Mouse (Mus musculus) stomach, embryonic 15.5 days (tissue): ENCODE data around the gene Rpp30. TPM values are rescaled to one million over a fixed set of nuclear protein-coding genes. Genes with fewer than 3 reads are reported as not detected.
A peak's percentile ranks its signal among the peaks of the same experiment; 100 is the strongest.

Experiments used
- ATAC-seq: fragments of 200-750 bp; cut with Nextera tagmentation; 2 replicates; pipeline ENCODE4 v1.8.0; 2017; ENCODE audit warnings: low read depth, moderate number of reproducible peaks, moderate TSS enrichment; ENCODE audit not compliant: insufficient read depth, low FRiP score
- H3K27ac ChIP-seq: fragments of 300-500 bp; sonication (generic); 2 replicates; pipeline ENCODE4 v1.5.1; 2015; ENCODE audit warnings: mild to moderate bottlenecking, inconsistent platforms
- H3K27me3 ChIP-seq: fragments of 300-500 bp; sonication (generic); replicated peaks from 2 replicates; pipeline ENCODE4 v1.6.1; 2015; ENCODE audit warnings: inconsistent platforms
- H3K36me3 ChIP-seq: fragments of 300-500 bp; sonication (generic); 2 replicates; pipeline ENCODE4 v1.6.1; 2015; ENCODE audit warnings: inconsistent platforms
- H3K4me1 ChIP-seq: fragments of 300-500 bp; sonication (generic); 2 replicates; pipeline ENCODE4 v1.6.1; 2015; ENCODE audit warnings: inconsistent platforms
- H3K4me2 ChIP-seq: fragments of 300-500 bp; sonication (generic); 2 replicates; pipeline ENCODE4 v1.6.1; 2015; ENCODE audit warnings: mild to moderate bottlenecking, inconsistent platforms
- H3K4me3 ChIP-seq: fragments of 300-500 bp; sonication (generic); replicated peaks from 2 replicates; pipeline ENCODE4 v1.5.1; 2015; ENCODE audit warnings: inconsistent platforms
- H3K9ac ChIP-seq: fragments of 300-500 bp; sonication (generic); 2 replicates; pipeline ENCODE4 v1.6.1; 2015; ENCODE audit warnings: inconsistent platforms
- H3K9me3 ChIP-seq: fragments of 300-500 bp; sonication (generic); 2 replicates; pipeline ENCODE4 v1.6.1; 2016; ENCODE audit warnings: inconsistent platforms
- WGBS: fragments of 180-500 bp; shearing (Covaris S2); methylation state at CpG from one replicate; pipeline ENCODE4 v1.1.7; 2015; 5-methylcytosine and 5-hydroxymethylcytosine counted together
- polyA plus RNA-seq: library from polyadenylated mRNA; unstranded; fragments of >200 nt; fragmentation: Nextera tagmentation; extraction: Ambion mirVana; gene quantifications from 2 replicates; pipeline ENCODE4 v1.2.1, GENCODE M21; 2015

Gene Rpp30
- polyA plus RNA-seq, 1 experiment from 2014 or later, result 60.3 TPM

DNA sequence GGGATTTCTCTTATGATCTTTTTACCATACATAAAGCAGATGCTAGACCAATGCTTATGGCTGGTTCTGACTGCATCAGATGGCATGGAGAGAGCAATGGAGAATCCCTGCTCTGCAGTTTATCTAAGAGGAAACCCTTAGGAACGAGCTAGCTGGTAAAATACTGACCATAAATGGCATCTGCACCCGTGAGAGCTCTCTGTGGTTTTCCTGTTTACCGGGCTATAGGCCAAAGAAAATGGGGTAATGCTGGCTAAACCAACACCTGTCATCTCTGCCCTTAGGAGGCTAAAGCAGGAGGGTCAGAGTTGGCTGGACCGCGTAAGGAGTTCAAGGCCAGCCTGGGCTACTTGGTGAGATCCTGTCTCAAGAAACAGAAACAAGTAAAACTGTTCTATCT, 20.4 kb downstream of the Rpp30 start:
- ATAC-seq, result no peak
- 83% methylated on average over 5 of the region's 5 CpGs for WGBS
- peaks cover 13% of the 10 kb centered on the region; the same call in 1 of the 2 replicates for H3K36me3 ChIP-seq

DNA sequence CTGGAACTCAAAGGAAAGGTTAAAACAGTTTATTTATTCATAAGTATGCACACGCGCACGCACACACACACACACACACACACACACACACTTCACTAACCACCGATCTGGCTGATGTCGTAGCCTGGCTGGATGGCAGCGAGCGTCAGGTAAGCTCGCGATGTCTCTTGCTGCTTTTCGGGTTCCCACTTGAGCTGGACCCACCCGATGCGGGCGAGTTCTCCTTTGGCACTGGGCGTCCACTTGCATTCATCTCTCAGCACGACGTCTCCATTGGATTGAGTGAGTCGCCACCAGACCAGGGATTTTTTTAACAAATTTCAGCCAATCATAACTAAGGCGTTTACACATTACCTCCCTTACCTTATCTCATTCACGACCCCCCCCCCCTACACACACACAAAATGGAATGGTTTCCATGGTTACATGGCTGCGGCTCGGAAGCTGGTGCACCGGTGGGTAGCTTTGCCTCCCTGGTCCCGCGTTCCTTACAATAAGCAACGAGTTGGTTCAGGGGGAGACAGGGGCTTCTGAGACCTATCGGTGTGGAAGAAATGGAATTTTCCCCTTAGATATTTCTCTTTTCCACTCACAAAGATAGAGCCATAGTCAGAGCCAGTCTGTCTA, 25.9 kb downstream of the Rpp30 start:
- H3K4me3 ChIP-seq, result no peak overlapping the region
- no peaks in the 10 kb centered on the region for H3K36me3 ChIP-seq
- no peak overlapping the region for H3K27ac ChIP-seq
- no peak overlapping the region for H3K9ac ChIP-seq
- no peak for ATAC-seq
- H3K4me2 ChIP-seq, result no peak overlapping the region
- H3K27me3 ChIP-seq, result 0 out of 2 replicates have a peak, but pooled peaks cover 3% of the 10 kb centered on the region
- 73% methylated on average over 26 of the region's 26 CpGs for WGBS
- H3K9me3 ChIP-seq, result no peaks in the 10 kb centered on the region
- no peaks in the 10 kb centered on the region for H3K4me1 ChIP-seq

More for the DNA sequence above, 20.4 kb downstream of the Rpp30 start:
- no peaks in the 10 kb centered on the region for H3K27me3 ChIP-seq
- H3K4me1 ChIP-seq, result no peaks in the 10 kb centered on the region
- no peak overlapping the region for H3K27ac ChIP-seq
- no peak overlapping the region for H3K9ac ChIP-seq
- no peak overlapping the region for H3K4me3 ChIP-seq
- H3K4me2 ChIP-seq, result no peak overlapping the region
- no peaks in the 10 kb centered on the region for H3K9me3 ChIP-seq

DNA sequence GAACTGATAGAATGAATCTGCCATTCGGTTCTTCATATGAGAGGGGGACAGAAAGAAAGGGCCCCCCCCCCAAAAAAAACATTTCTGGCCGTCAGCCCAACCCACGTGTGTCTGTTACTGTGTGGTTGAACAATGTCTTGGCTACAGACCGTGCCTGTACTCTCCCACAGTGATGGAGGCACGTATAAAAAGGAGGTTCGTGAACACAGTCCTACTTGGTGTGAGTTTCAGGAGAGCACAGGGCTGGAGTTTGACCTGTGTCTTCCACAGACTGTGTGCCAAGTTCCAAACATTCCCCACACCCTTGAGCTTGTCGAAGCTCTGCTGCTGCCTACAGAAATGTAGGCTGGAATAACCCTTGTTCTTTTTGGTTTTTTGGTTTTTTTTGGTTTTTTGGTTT, 26.9 kb downstream of the Rpp30 start:
- no peak overlapping the region for H3K9ac ChIP-seq
- no peaks in the 10 kb centered on the region for H3K4me1 ChIP-seq
- H3K27me3 ChIP-seq, result 0 out of 2 replicates have a peak, but pooled peaks cover 3% of the 10 kb centered on the region

DNA sequence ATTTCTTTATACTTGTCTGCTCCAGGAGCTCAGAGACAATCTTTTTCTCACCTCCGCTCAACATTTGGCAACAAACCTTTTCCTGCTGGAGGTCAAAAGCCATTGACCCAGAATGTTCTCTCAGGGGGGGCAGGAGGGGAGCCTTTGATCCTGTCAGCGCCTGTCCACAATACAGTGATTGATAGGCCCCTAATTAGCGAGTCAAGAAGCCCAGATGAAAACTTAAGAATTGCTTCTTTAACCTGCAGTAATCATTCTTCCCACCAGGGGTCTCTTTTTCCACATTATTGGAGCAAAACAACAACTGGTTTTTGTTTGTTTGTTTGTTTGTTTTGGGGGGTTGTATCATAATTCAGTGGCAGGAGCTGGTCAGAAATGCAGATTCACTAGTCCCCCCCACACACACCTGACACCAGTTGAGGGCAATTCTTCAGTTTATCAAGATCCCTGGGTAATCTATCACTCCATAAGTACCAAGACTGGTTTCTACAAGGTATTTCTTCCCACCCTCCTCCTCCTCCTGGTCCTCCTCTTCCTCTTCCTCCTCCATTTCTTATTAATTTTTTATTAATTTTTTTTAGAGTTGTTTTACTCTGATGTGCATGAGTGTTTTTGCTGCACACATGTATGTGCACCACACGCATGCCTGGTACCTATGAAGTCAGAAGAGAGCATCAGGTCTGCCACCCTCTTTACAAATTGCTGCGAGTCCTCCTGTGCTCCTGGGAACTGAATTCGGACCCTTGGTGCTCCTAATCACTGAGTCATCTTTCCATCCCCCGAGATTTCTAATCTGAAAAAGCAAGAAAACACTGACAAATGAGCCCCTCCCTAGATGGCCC, 27.8 kb downstream of the Rpp30 start:
- no peaks in the 10 kb centered on the region for H3K4me1 ChIP-seq
- ATAC-seq, result no peak
- no peaks in the 10 kb centered on the region for H3K9me3 ChIP-seq
- no peak overlapping the region for H3K4me2 ChIP-seq
- H3K27ac ChIP-seq, result no peak overlapping the region
- no peaks in the 10 kb centered on the region for H3K36me3 ChIP-seq
- 30% methylated on average over 7 of the region's 7 CpGs for WGBS
- 0 out of 2 replicates have a peak, but pooled peaks cover 3% of the 10 kb centered on the region for H3K27me3 ChIP-seq
- no peak overlapping the region for H3K4me3 ChIP-seq
- H3K9ac ChIP-seq, result no peak overlapping the region

More for the DNA sequence above, 26.9 kb downstream of the Rpp30 start:
- H3K27ac ChIP-seq, result no peak overlapping the region
- WGBS, result 44% methylated on average over 7 of the region's 7 CpGs
- H3K36me3 ChIP-seq, result no peaks in the 10 kb centered on the region
- no peak overlapping the region for H3K4me2 ChIP-seq
- no peaks in the 10 kb centered on the region for H3K9me3 ChIP-seq
- 0 out of 2 replicates have a peak, but pooled peaks have one; percentile 53 for ATAC-seq
- H3K4me3 ChIP-seq, result no peak overlapping the region

DNA sequence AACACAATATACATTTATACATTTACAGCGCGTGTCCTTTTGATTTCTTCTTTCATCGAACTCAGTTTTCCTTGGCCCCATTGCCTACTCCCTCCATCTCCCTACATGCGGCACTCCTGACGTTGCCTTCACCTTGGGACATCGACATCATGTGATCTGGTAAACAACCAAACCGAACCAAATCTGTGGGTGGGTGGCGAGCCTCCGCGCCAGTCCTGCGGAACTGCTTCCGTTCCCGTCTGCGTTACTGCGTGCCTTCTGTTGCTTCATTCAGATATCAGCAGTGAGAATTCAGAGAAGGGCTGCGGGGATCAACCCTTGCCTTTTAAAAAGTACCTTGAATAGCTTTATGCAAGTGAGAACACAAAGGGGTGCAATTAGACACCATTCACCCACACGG, 28.5 kb downstream of the Rpp30 start:
- no peak overlapping the region for H3K4me2 ChIP-seq
- 0 out of 2 replicates have a peak, but pooled peaks cover 3% of the 10 kb centered on the region for H3K27me3 ChIP-seq
- H3K9ac ChIP-seq, result no peak overlapping the region
- H3K4me3 ChIP-seq, result no peak overlapping the region
- WGBS, result 59% methylated on average over 17 of the region's 17 CpGs
- H3K36me3 ChIP-seq, result no peaks in the 10 kb centered on the region
- no peaks in the 10 kb centered on the region for H3K4me1 ChIP-seq
- H3K9me3 ChIP-seq, result no peaks in the 10 kb centered on the region
- ATAC-seq, result no peak
- H3K27ac ChIP-seq, result no peak overlapping the region

DNA sequence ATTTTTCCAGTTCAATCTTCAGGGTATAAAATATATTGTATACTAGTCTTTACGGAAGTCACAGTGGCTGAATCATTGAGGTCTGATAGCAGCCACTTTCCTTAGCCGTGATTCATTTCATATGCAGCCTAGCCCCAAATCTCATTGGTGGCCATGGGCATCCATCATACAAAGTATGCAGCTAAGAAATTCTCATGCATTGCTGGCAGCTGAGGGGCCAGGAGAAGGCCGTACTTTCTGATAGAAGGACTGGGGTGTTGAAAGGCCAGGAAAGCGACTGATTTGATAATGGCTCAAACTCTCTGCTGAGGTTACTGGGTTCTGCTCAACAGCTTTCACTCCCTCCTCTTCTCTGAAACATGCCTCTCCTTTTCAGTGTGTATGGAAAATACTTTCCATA, 32.7 kb downstream of the Rpp30 start:
- no peak overlapping the region for H3K4me3 ChIP-seq
- H3K4me1 ChIP-seq, result no peaks in the 10 kb centered on the region
- 65% methylated on average over 4 of the region's 4 CpGs for WGBS
- no peaks in the 10 kb centered on the region for H3K9me3 ChIP-seq
- H3K27me3 ChIP-seq, result 0 out of 2 replicates have a peak, but pooled peaks cover 3% of the 10 kb centered on the region
- no peak overlapping the region for H3K27ac ChIP-seq
- H3K9ac ChIP-seq, result no peak overlapping the region
- ATAC-seq, result no peak
- H3K36me3 ChIP-seq, result no peaks in the 10 kb centered on the region
- no peak overlapping the region for H3K4me2 ChIP-seq

DNA sequence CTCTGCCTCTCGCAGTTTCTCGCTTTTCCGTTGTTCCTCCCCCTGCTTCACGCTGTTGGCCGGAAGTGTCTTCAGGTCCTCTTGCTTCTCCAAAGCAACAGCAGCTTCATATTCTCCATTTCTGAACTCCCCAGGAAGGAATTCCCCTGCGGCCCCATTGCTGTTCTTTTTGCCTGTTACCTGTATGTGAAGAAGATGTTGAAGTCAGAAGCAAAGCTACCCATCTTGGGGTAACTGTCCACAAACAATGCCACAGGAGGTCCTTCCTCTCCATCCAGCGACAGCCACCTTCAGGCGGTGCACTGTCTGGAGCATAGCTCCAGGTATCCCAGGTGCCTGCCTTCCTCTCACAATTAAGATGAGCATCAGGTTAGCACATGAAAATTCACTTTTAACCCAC, 35.7 kb downstream of the Rpp30 start:
- H3K9ac ChIP-seq, result no peak overlapping the region
- no peak overlapping the region for H3K4me2 ChIP-seq
- no peak overlapping the region for H3K4me3 ChIP-seq
- H3K4me1 ChIP-seq, result no peaks in the 10 kb centered on the region
- ATAC-seq, result no peak
- no peak overlapping the region for H3K27ac ChIP-seq
- WGBS, result 89% methylated on average over 8 of the region's 8 CpGs
- H3K27me3 ChIP-seq, result no peaks in the 10 kb centered on the region
- H3K36me3 ChIP-seq, result no peaks in the 10 kb centered on the region
- no peaks in the 10 kb centered on the region; the same call in 1 of the 2 replicates for H3K9me3 ChIP-seq

DNA sequence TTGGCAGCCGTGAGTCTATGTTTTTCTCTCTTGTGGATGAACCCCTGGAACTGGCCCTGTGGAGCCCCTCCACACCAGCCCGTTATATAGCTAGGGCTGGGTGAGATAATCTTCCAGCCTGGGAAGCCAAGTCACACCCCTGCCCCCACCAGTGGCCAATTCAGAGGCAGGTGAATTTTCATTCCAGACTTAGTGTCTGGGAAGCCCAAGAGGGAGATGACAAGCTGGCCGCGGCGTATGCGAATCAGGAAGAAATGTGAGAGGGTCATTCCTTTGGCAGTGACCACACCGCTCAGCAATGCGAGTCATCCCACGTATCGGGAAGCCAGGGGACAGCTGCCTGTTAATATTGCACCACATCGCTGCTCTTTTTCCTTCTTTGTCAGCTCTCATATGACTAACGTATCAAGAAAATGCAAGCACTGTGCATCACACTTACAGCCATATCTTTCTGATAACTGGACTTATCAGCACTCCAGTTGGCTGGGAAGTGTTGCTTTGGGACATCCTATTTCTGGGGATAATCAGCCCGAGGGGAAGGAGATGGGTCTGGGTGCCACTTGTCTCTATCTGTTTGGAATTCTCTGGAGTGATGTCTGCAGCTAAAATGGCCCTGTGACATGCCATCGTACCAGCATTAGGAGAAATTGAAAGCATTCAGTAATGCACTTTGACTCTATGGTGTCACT, 36.4 kb downstream of the Rpp30 start, which contains the start of gene Ankrd1:
Ankrd1 (minus strand) TSS at position 317 of the 689 bp plus-strand sequence.
- H3K9ac ChIP-seq, result no peak within 1 kb of the TSS
- H3K36me3 ChIP-seq, result no peaks in the 10 kb centered on the region
- WGBS, result 72% methylated on average over 14 of the region's 14 CpGs
- H3K4me1 ChIP-seq, result no peaks in the 10 kb centered on the region
- H3K9me3 ChIP-seq, result no peaks in the 10 kb centered on the region; the same call in 1 of the 2 replicates
- no peaks in the 10 kb centered on the region for H3K27me3 ChIP-seq
- no peak within 1 kb of the TSS for H3K4me3 ChIP-seq
- ATAC-seq, result no peak
- H3K4me2 ChIP-seq, result no peak within 1 kb of the TSS
- H3K27ac ChIP-seq, result no peak within 1 kb of the TSS

DNA sequence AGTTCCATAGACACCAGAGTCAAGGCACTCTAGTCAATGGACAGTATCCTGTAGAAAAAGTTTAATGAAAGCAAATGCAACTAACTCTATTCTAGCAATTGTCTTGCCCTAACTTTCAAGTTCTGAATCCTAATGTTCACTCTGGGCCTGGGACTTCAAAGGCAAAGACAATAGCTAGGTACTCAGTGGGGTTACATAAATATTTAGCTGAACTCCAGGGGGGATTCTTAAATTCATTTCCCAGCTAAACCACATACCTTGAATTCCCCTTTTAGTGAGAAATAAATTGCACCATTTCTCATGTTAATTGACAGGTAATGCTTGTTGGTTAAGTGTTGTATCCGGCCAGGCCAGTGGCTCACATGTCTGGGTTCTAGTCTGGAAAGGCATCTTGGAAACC, 40.7 kb downstream of the Rpp30 start:
- no peaks in the 10 kb centered on the region for H3K4me1 ChIP-seq
- no peak overlapping the region for H3K4me3 ChIP-seq
- no peak overlapping the region for H3K27ac ChIP-seq
- no peak overlapping the region for H3K4me2 ChIP-seq
- no peak for ATAC-seq
- WGBS, result 30% methylated on average over 1 of the region's 1 CpGs
- no peaks in the 10 kb centered on the region for H3K36me3 ChIP-seq
- no peak overlapping the region for H3K9ac ChIP-seq
- H3K9me3 ChIP-seq, result no peaks in the 10 kb centered on the region; the same call in 1 of the 2 replicates
- no peaks in the 10 kb centered on the region for H3K27me3 ChIP-seq

DNA sequence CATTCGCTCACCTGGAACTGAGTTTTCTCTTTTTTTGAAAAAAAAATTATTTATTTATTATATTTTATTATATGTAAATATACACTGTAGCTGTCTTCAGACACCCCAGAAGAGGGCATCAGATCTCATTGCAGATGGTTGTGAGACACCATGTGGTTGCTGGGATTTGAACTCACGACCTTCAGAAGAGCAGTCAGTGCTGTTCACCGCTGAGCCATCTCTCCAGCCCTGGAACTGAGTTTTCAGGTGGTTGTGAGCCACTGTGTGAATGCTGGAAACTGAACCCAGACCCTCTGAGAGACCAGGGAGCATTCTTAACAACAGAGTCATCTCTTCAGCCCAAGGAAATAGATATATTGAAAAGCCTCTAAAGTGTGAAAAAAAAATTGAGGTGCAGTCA, 44.9 kb downstream of the Rpp30 start:
- no peaks in the 10 kb centered on the region; the same call in 1 of the 2 replicates for H3K9me3 ChIP-seq
- no peak overlapping the region for H3K4me3 ChIP-seq
- no peak overlapping the region for H3K4me2 ChIP-seq
- H3K27ac ChIP-seq, result no peak overlapping the region
- WGBS, result 91% methylated on average over 3 of the region's 3 CpGs
- no peaks in the 10 kb centered on the region for H3K36me3 ChIP-seq
- H3K4me1 ChIP-seq, result peaks cover 6% of the 10 kb centered on the region; the same call in 1 of the 2 replicates
- H3K27me3 ChIP-seq, result no peaks in the 10 kb centered on the region
- ATAC-seq, result no peak
- H3K9ac ChIP-seq, result no peak overlapping the region

DNA sequence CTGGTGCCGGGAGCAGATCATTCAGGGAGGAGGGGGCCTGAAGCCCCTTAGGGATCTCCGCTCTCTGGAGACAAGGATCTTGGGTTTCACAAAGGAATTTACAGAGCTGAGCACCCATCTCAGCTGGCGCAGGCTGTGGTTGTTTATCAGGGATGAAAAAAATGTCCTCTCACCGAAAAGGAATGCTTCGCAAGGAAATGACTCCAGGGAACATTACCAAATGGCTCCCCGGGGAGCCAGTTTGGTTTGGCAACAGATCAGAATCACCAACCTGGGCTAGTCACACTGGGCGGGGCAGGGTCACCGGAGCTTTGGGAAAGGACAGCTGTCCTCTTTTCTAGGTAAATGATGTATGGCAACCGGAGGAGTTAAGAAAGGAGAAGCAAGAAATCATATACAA, 45.7 kb downstream of the Rpp30 start:
- 13% methylated on average over 9 of the region's 9 CpGs for WGBS
- Histone ChIP-seq H3K4me1 (peaks cover 6% of the 10 kb centered on the region; the same call in 1 of the 2 replicates), H3K27ac (peak overlapping the region; percentile 12; the same call in 1 of the 2 replicates)

More for the DNA sequence above, 45.7 kb downstream of the Rpp30 start:
- no peaks in the 10 kb centered on the region for H3K36me3 ChIP-seq
- no peak for ATAC-seq
- no peaks in the 10 kb centered on the region for H3K27me3 ChIP-seq
- no peaks in the 10 kb centered on the region for H3K9me3 ChIP-seq
- H3K4me2 ChIP-seq, result peak overlapping the region; percentile 42
- H3K9ac ChIP-seq, result no peak overlapping the region
- peak overlapping the region; percentile 8; the same call in 1 of the 2 replicates for H3K4me3 ChIP-seq
